Mouse (Mus musculus) NIH3T3 (cell line): ENCODE results near the gene Cby1.

Experiments
- DNase-seq: peaks from one replicate; pipeline ENCODE4 v3.0.0-alpha.2; 2012; ENCODE audit warnings: low read depth

The Cby1 gene

DNA sequence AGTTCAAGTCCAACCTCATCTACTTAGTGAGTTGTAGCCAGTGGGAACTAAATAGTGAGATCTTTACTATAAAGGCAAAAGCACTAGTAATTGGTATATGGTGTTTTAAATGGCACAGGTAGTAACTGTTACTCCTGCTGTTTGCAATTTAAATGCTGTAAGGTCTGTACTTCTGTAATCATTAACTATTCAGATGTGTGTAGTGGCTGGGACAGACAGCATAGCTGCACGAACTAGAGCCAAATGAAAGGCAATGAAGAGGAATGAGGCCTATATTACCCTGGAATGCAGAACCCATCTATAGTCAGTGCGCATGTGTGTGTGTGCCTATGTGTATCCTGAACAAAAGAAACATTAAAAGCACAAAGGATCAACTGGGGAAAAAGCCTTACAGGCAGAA is 18.9 kb downstream of the Cby1 start:
- no peak for DNase-seq

DNA sequence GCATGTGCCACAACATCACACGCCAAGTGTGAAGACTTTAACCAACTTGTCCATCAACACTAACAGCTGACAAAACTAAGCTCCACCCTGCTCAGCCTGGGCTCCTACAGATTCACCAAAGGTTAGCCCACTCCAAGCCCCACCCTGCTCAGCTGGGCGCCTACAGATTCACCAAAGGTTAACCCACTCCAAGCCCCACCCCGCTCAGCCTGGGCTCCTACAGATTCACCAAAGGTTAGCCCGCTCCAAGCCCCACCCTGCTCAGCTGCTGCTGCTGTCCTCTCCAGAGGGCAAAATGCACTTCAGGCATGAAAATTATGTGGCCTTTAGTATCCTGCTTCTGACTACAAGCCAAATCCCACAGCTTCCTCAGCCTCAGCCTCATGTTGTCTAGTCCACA is 23.0 kb downstream of the Cby1 start:
- DNase-seq, result no peak

DNA sequence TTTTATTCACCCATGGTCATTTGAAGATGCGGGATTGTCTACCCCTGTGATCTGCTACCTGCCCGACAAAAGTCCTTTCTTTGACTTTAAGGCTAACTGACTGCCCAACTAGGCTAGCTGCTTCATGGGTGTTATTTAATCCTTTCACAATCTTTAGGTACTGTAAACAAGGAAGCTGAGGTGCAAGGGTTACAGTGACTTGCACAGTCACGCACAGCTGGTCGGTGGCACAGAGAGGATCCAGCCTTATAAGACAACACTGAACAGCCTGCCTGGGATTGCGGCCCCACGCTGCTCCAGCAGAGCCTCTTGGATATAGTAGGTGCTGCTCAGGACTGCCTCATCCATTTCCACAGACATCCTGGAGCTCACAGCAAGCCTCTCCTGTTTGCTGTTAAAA is 24.1 kb downstream of the Cby1 start:
- DNase-seq, result no peak

DNA sequence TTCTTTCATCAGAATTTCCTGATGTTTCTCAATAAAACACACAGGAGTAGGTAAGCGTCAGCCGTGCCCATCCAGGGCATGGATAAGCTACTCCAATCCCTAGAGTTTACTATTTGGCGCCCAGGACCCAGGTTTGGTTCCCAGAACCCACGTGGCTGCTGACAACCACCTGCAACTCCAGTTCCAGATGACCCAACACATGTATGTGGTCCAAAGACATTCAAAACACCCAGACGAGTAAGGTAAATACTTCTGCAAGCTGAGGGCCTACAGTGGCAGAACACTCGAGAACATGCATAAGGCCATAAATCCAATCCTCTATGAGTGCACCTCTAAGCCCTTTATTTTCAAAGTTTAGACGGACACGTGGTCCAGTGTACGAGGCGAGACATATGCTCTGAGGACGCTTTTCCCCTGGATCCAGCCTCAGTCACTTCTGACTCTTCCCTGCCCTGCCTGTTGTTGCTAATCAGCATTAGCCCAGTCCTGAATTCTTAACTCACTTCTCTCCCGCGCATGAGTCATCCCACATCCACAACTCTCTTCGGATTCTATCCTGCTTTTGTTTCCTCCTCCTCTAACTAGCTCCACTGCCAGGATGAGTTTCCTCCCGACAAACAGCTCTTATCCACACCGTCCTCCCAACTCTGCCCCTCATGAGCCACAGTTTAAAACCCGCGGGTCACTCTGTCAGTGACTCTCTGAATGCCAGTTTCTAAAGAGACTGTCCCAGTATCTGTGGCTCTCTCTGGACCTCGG is 24.9 kb downstream of the Cby1 start:
- peak; percentile 77 for DNase-seq

DNA sequence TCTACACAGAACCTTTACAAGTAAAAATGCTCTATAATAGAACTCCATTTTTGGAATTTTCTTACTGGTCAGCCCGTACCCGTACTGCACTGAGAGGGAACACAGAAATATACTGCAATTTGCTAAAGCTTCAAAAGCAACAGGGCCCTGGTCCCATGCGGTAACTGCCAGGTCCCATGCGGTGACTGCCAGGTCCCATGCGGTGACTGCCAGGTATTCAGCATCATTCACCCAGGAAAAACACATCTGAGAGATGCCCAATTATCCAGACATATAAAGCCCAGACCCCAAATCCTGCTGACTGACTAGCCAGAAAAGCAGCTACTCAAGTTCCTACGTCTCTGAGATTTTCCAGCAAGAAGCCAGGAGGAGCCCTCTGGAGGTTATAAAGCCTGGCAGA is 25.6 kb downstream of the Cby1 start:
- DNase-seq, result no peak

DNA sequence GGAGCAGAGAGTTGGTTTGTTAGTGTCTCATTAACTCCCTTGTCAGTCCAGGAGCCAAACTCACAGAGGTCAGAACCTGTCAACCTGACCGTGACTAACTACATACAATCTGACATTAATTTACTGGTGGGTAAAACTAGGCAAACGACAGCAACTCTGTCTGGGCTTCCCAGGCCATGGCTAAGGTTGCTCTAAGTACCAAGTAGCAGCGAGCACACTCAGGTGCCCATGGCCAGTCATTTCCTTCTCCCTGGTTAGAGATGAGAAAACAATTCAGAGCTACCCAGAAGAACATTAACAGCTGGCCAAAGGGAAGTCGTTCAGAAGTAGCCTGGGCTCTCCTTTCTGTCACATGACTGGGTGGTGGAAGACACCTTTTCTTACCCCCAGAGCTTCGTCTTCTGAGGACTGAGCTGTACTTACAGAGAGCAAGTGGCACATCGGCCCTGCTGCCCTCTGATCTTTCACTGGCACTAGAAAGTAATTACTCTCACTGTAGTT is 26.2 kb downstream of the Cby1 start:
- no peak for DNase-seq

DNA sequence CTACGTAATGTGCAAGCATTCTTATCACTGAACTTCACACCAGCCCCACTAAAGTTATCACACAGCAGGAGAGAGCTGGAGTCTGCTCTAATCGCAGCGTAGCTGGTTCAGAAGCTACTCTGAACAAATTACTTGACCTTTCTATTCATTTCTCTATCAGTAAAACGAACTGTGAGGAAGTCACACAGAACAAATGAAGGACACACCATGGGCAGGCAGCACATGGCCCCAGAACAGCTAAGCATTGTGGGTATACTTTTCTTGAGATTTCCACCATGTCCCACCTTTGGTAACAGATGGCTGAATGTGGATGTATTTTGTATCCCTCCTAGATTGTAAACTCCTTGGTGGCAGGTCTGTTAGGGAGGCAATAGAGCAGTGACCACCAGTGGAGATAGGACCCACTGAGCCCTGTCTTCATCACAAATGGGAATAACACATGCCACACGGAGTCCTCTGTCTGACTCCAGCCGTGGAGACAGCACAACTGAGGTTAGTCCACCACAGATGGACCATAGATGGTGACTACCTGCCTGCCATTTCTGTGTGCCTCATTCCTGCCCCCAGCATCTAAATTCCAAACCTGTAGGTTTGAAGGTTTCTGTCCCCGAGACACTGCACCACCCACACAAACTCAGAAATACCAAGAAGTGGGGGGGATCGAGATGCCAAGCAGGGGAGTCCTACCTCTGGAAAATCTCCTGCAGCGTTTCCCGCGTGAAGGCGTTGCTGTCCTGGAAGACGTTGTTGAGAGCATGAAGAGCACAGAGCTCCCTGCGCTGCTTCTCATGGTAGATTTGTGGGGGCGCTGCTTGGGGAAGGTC is 27.3 kb downstream of the Cby1 start:
- no peak for DNase-seq

DNA sequence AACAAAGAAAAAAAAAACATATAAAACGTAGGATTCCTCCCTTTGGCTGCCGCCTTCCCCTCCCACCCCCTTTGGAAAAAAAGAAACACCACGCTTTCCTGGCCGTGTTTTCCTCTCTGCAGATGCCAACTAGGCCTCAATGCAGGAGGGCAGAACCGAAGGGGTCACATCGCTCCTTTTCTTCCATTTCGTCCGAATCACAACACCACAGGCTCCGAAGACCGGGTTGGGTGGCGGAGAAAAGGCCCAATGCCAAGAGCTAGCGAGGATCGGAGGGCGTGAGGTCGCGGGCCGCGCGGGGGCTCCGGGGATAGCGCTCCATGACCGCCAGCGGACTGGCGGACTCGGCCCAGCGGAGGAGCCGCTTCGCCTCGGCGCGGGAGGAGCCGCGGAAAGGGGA is 28.2 kb downstream of the Cby1 start:
- peak; percentile 57 for DNase-seq

DNA sequence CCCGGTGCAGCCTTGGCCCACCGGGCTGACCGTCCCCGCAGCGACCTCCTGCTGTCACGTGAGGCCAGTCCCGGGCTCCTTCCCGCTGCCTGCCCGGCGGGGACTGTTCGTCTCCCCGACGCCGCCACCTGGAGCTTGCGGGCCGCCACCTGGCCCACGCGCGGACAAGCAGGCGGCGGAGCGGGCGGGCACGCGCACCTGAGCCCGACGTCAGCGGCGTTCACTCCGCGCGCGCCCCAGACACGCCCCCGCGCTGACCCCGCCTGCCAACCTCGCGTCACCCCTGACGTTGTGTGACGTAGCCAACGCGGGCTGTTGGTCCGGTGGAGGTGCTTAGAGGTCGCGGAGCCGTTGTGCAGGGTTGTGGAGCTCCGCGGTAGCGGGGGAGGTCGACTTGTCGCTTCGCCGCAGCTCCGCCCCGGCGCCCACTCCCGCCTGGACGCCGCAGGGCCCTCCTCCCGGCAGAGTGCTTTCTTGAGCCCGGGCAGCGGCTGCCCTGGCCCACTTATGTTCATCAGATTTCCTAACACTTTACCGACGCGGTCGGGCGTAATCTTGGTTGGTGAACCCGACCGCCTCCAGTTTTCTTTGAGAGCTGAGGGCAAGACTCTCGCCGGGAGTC is 28.8 kb downstream of the Cby1 start, which contains the start of gene Josd1:
Gene Josd1, minus strand, starts transcription at position 274 of the 622 bp plus-strand sequence.
- DNase-seq, result peak; percentile 96

DNA sequence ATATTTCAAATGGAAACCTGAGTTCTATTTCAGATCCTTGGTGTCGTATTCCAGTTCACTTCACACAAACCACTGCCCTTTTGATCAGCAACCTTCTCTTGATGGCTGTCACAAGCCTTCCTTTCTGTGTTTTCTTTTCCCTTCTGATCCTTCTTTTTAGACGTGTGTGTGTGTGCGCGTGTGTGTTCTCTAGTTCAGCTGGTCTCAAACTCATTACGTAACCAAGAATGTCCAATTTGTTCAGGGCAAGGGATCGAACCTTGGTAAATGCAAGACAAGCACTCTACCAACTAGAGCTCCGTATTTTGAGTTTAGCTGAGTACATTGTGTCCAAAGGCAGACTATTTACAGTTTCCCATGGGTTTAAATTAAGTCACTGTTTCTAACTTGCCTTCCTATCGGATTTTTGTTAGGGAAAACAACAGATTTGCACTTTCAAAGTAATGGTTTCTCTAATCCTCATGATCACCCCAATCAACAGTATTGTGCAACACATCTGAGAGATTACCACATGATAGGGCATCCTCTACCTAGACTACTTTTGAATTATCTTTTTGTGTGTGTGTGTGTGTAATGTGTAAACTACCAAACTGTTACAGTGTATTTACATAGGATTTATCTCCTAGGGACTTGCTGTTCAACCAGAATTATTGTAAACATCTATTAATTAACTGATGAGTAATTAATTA is 29.4 kb downstream of the Cby1 start:
- no peak for DNase-seq

DNA sequence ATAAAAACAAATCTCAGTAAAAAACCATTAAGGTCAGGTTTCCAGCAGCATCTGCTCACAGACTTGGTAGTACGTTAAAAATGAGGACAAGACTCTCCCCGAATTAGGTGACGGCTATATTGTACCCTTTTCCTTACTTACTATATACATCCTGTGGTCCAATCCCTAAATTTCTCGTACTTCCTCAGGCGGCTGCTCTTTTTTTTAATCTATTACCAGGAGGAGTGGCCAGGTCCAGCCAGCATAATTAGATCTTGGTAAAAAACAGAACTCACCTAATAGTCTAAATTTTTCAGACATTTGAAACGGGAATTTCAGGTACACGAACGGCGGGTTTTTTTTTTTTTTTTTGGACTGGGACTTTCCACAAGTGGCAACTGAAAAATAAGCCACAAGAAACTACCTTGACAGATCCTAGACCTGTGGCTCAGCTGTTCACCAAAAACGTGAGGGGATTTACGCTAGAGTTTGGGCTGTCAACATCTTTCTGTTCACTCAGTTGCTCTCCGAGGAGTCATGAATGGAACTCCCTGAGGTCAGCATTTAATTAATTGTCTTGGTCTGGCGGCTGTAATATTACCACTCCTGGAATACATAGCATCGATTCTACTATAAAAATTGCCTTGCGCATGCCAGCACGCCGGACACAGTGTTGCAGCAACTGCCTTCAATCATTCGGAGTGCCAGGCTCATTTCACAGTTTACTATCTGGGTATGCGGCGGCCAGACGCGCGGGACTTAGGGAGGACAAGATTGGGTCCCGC is 30.8 kb downstream of the Cby1 start:
- DNase-seq, result no peak

DNA sequence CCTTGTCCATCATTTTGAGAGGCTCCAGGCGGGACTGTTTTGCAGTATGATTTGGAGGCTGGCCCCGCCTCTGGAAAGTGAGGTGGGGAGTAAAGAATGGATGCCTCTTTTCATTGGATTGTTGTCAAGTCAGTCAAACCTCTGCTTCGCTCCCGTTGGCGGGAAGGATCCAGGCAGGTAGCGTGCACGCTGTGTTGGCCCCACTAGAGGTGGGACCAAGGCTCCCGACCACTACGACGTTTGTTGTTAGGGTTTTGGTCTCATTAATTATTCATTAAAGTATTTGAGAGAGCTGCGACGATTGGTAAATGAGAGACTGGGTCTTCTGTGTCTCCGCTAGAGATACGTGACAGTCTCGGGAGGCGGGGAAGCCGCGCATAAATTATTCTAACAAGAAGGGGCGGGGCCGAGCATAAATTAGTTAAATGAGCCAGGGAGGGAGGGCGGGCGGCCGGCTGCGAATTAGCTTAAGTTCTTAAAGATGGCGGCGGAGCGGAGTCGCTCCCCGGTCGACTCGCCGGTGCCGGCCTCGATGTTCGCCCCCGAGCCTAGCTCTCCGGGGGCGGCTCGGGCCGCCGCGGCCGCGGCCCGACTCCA is 31.5 kb downstream of the Cby1 start, which contains the start of gene Gtpbp1:
Gene Gtpbp1, plus strand, starts transcription at position 420 of the 597 bp plus-strand sequence.
- peak; percentile 100 for DNase-seq

DNA sequence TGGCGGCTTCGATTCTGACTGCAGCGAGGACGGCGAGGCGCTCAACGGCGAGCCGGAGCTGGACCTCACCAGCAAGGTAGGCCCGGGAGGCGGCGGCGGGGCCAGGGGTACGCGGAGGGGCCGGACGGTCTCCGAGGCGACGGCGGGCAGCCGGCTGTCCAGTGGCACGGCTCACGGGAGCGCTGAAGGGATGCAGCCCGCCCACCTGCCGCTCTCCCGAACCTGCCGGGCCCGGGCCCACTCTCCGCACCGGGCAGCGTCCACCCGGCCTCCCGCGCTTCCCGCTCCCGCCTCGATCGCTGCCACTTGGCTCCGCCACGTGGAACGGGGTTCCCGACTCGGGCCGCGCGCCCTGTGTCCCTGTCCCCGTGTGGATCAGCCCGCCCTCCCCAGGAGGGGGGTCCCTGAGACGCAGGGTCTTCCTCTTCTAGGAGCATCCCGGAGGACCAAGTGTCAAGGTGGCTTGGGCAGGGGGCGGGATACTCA is 32.1 kb downstream of the Cby1 start:
- DNase-seq, result no peak

DNA sequence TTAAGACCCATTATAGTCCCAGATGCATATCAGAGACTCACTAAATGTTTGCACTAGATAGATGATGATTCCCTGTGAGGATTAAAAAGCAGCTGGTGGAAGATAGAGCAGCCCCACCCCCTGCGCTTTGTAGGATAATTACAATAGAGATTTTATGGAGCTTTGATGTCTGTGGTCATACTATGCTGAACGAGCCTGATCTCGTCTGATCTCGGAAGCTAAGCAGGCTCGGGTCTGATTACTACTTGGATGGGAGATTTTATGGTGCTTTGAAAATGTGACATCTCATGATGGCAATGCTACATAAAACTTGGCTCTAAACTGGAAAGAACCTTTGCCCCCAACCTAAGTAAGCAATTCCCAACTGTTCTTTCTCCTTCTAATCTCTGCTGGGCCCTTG is 33.3 kb downstream of the Cby1 start:
- no peak for DNase-seq

DNA sequence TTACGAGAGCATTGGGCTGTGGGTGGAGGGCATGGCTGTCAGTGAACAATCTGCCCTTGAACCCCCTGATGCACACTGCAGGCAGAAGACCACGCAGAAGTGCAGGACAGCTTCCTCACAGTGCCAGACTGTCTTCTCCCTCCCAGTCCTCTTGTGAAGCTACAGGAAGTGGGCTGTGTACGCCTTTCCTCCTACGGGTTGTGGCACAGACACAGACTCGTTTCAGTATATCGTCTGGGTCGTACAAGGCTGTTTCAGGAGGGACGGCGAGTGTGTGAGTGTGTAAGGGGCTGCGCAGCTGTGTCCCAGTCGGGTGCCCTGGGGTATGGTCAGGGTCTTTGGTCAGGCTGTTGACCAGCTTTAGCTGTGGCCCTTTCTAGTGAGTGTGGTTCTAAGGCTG is 34.7 kb downstream of the Cby1 start:
- no peak for DNase-seq

DNA sequence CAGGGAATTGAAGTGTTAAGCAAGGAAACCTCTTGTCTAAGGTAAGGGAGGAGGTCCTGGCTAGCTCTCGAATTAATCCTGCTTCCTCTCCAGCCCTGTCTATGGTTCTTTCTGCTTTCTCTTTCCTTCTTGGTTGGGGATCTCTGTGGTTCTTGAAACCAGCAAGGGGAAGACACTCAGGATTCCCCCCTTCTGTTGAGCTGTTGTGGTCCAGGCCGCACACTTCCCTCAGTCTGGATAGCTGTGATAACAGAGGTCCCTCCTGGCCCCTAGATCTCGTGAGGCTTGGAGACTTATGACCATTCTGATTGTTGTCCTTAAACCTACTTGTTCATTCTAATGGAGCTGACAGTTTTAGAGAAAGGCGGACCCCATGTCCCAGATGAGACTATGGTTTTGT is 35.5 kb downstream of the Cby1 start:
- DNase-seq, result no peak

DNA sequence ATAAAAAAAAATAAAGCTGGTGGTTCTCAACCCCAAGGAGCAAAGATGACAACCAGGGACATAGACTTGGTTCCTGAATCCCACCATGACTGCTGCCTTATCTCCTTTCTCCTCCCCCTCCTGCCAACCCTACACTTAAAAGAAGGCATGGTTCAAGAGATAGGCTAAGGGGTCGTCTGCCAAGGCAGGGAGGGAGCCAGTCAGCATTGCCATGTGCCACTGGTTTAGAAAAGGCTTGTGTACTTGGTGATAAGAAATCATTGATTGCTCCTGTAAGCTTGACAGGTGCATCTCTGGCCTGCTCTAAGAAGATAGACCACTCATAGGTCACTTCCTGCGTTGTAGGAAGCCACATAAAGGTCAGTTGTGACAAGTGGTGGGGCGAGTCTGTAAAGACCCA is 36.5 kb downstream of the Cby1 start:
- no peak for DNase-seq

DNA sequence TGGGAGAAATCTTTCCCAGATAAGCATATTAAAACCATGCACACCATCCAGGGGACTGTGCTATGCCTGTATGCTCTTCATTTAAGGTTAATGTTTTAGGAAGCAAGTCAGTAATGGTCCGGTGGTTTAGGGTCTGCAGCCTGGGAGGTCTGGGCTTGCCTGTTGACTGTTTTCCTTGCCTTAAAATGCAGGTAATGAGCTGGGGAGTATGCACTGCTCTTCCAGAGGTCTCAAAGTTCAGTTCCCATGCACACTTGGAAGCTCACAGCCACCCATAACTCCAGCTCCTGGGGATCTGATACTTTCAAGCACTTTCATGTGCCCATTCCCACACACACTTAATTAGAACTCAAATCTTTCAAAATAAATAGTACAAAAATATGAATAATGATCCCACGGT is 37.5 kb downstream of the Cby1 start:
- DNase-seq, result no peak

DNA sequence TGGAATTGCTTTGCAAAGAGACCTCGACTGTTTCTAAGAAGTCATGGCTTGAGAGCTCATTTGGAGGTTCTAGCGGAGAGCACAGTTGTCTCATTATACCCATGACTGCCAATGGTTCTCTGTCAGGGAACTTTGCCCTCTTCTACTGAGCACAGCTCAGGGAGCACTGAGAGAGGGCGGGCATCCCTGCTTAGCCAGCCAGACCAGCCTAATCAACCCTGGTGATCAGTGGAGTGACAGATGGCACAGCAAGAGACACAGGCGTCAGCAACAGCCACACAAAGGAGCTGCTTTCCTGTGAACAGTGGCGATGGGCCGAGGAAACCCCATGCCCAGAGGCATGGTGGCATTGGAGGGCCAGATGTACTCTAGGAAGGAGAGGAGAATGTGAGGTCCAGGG is 38.0 kb downstream of the Cby1 start:
- no peak for DNase-seq

DNA sequence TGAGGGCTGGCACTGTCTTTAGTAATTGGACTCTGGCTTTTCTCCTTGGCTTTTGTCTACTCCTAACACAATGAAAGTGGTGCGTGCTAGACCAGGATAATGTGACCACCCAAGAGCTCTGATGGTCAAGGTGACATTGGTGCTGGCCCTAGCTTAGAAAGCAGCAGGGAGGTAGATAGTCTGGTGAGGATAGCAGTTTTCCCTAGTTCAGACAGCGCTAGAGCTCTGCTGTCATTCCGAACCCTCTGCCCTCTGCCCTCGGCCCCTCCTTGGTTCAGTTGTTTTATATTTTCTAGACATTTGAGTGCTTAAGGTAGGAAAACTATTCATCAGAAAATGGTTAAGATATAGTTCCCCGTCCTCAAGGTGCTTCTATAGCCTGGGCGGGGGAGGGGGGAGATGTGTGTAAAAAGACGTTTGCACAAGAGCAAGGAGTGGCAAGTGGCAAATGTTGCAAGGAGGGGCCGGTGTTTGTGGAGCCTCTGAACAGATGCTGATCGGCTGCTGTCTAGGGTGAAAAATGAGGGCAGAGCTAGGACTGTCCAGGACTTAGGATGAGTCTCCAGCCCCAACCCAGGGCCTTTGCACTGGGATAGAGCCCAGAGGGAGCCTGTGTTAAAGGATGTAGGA is 38.7 kb downstream of the Cby1 start:
- DNase-seq, result no peak
